Mouse (Mus musculus) hindbrain, embryonic 14.5 days (tissue): ENCODE data around the gene Ccl27a. TPM values are rescaled to one million over a fixed set of nuclear protein-coding genes. Genes with fewer than 3 reads are reported as not detected.
A peak's percentile ranks its signal among the peaks of the same experiment; 100 is the strongest.
"Not testable (repeated sequence)": the region's sequence is repeated elsewhere in the genome, so short reads cannot be mapped to it uniquely, and the experiment has no call there.

Experiments used
- ATAC-seq: fragments of 200-750 bp; cut with Nextera tagmentation; 2 replicates; pipeline ENCODE4 v1.8.0; 2017; ENCODE audit warnings: moderate number of reproducible peaks, mild to moderate bottlenecking, moderate TSS enrichment, moderate library complexity; ENCODE audit not compliant: low FRiP score
- DNase-seq: peaks from one replicate; pipeline ENCODE4 v3.0.0-alpha.2; 2015; ENCODE audit warnings: low spot score
- H3K27ac ChIP-seq: fragments of 300-500 bp; sonication (generic); 2 replicates; pipeline ENCODE4 v1.5.1; 2014; ENCODE audit warnings: mild to moderate bottlenecking, moderate library complexity
- H3K27me3 ChIP-seq: fragments of 300-500 bp; sonication (generic); 2 replicates; pipeline ENCODE4 v1.6.1; 2014; ENCODE audit warnings: mild to moderate bottlenecking, low read length, mixed read lengths; ENCODE audit not compliant: control insufficient read depth, insufficient read depth
- H3K36me3 ChIP-seq: fragments of 300-500 bp; sonication (generic); replicated peaks from 2 replicates; pipeline ENCODE4 v1.6.1; 2014; ENCODE audit not compliant: control insufficient read depth, insufficient read depth
- H3K4me1 ChIP-seq: fragments of 300-500 bp; sonication (generic); replicated peaks from 2 replicates; pipeline ENCODE4 v1.6.1; 2014; ENCODE audit warnings: antibody characterized with exemption, low read length, mixed read lengths; ENCODE audit not compliant: control insufficient read depth, insufficient read depth
- H3K4me2 ChIP-seq: fragments of 300-500 bp; sonication (generic); replicated peaks from 2 replicates; pipeline ENCODE4 v1.6.1; 2014; ENCODE audit warnings: mild to moderate bottlenecking, moderate library complexity
- H3K4me3 ChIP-seq: fragments of 300-500 bp; sonication (generic); replicated peaks from 2 replicates; pipeline ENCODE4 v1.5.1; 2014; ENCODE audit warnings: mild to moderate bottlenecking, low read length
- H3K9ac ChIP-seq: fragments of 300-500 bp; sonication (generic); 2 replicates; pipeline ENCODE4 v1.6.1; 2014
- H3K9me3 ChIP-seq: fragments of 300-500 bp; sonication (generic); 2 replicates; pipeline ENCODE4 v1.6.1; 2016; ENCODE audit warnings: low read length; ENCODE audit not compliant: control insufficient read depth
- WGBS: fragments of 180-500 bp; shearing (Covaris S2); extraction: QIAGEN DNeasy Blood & Tissue Kit; methylation state at CpG from one replicate; pipeline ENCODE4 v1.1.7; 2014; 5-methylcytosine and 5-hydroxymethylcytosine counted together
- polyA plus RNA-seq: library from polyadenylated mRNA; unstranded; fragments of >200 nt; fragmentation: Nextera tagmentation; extraction: Ambion mirVana; gene quantifications from 2 replicates; pipeline ENCODE4 v1.2.1, GENCODE M21; 2014

Ccl27a gene
- polyA plus RNA-seq: 238 and 269 TPM in 2 replicates

DNA sequence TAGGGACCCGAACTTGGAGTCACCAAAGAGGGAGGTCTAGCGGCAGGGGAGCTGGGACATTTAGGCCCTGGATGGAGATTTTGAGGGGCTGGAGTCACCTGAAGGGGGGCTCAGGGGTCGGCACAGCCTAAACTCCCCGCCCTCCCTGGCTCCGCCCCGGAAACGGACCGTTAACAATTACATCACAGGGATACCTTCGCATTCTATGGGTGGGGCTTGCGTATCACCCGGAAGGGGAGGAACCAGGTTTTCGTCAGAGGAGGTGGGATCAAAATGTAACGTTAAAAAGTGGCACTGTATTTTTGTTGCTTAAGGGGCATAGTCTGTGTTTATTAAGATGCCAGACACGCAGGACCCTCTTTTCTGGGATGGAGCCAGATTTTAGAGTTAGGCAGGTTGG is at the start of gene Ccl27a:
Ccl27a (minus strand) TSS at position 246 of the 400 bp plus-strand sequence.
- peak within 1 kb of the TSS; percentile 59 for H3K4me2 ChIP-seq
- not testable (repeated sequence) for H3K4me1 ChIP-seq, H3K27me3 ChIP-seq, ATAC-seq, H3K36me3 ChIP-seq, H3K9me3 ChIP-seq
- H3K9ac ChIP-seq: peak within 1 kb of the TSS; percentile 55
- WGBS: under 1% methylated on average over 12 of the region's 14 CpGs
- peak; percentile 86 for DNase-seq
- peak within 1 kb of the TSS; percentile 41 for H3K4me3 ChIP-seq
- H3K27ac ChIP-seq: peak within 1 kb of the TSS; percentile 76

DNA sequence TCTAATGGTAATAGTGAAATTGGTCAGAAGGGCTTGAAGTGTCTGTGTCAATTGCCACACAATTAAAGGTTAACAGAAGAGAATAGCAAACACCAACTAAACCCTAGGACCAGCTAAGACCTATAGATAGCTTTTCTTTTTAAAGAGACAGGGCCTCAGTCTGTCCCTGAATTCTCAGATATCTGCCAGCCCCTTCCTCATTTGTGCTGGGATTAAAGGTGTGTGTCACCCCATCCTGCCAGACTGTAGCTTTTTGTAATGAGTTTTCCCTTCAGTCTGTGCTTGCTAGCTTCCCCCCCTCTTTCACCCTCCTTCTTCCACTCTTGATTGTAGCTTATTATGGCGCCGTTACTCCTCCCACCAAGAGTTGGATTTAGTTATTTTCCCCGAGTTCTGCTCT is 9.2 kb upstream of the Ccl27a start:
- ATAC-seq, H3K9ac ChIP-seq, H3K27me3 ChIP-seq, DNase-seq, H3K4me3 ChIP-seq, H3K27ac ChIP-seq, H3K4me2 ChIP-seq, H3K4me1 ChIP-seq, H3K36me3 ChIP-seq, H3K9me3 ChIP-seq: not testable (repeated sequence)
- 22% methylated on average over 3 of the region's 3 CpGs for WGBS

DNA sequence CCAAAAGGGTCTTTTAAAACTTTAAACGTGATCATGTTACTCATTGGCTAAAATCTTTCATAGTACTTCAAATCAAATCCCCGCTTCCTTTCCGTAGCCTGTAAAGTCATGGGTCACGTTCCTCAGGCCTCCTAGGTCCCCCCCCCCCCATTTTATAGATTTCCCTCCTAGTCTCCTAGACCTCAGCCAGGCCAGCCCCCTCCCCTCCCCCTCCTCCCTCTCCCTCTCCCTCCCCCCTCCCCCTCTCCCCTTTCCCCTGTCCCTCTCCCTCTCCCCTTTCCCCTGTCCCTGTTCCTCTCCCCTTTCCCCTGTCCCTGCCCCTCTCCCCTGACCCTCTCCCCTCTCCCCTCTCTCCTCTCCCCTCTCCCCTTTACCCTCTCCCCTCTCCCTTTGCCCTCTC is 8.7 kb upstream of the Ccl27a start:
- not testable (repeated sequence) for H3K4me2 ChIP-seq, H3K9me3 ChIP-seq, ATAC-seq, DNase-seq, H3K9ac ChIP-seq, H3K4me3 ChIP-seq, H3K27me3 ChIP-seq, H3K4me1 ChIP-seq, H3K36me3 ChIP-seq, H3K27ac ChIP-seq
- 56% methylated on average over 3 of the region's 4 CpGs for WGBS

DNA sequence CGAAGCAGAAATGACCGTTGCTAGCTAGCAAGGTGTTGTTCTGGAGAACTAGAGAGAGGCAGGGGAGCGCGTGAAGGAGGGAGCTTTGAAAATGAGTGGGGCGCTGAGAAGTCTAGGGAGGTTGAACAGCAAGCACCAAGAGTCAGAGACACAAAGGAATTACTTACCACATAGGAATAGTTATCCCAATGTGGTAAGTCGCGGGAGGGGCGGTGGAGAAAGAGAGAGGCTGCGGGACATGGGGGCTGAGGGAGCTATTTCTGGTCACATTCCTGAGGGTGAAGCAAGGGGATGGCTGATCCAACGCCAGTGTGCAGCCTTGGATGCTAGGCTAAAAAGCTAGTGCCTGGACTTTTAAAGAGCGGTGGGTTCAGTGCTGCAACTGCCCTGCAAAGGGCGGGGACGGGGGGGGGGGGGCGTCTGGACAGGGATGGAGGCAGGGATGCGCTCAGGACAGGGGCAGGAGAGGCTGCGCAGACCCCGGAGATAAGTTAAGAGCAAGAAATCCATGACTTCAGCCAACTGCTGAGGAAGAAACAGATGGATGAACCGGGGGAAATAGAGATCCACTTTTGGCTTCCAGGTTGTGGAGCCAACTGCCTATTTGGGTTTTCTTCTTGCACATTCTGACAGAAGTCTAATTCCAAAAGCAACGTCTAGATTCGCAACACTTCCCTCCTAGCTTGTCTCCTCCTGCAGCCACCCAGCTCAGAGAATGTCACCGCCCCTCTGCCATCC is 7.9 kb upstream of the Ccl27a start:
- not testable (repeated sequence) for DNase-seq

DNA sequence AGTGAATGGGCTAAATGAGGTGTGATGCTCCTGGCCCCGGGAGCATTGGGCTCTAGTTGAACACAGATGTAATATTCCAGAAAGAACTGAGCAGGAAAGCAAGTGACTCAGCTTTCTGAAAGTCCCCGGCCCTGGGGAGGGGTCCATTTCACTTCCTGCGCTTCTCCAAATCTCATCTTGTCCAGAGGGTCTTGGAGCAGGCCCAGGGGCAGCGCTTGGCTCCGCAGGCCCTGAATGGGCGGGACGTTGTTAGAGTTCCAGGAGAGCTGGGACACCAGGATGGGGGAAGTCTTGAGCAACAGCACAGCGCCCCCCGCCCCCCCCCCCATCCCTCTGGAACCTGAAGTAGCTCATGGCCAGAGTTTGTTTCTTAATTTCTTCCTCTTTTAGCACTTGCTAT is 7.2 kb upstream of the Ccl27a start:
- not testable (repeated sequence) for H3K4me2 ChIP-seq, H3K27me3 ChIP-seq, H3K9me3 ChIP-seq, H3K36me3 ChIP-seq, H3K4me1 ChIP-seq, ATAC-seq, DNase-seq, H3K4me3 ChIP-seq, H3K9ac ChIP-seq, H3K27ac ChIP-seq
- WGBS: 20% methylated on average over 7 of the region's 9 CpGs

More for the DNA sequence above, 7.9 kb upstream of the Ccl27a start:
- WGBS: 17% methylated on average over 13 of the region's 21 CpGs
- H3K4me3 ChIP-seq, H3K4me1 ChIP-seq, H3K9ac ChIP-seq, ATAC-seq, H3K27ac ChIP-seq, H3K36me3 ChIP-seq, H3K9me3 ChIP-seq, H3K27me3 ChIP-seq, H3K4me2 ChIP-seq: not testable (repeated sequence)

DNA sequence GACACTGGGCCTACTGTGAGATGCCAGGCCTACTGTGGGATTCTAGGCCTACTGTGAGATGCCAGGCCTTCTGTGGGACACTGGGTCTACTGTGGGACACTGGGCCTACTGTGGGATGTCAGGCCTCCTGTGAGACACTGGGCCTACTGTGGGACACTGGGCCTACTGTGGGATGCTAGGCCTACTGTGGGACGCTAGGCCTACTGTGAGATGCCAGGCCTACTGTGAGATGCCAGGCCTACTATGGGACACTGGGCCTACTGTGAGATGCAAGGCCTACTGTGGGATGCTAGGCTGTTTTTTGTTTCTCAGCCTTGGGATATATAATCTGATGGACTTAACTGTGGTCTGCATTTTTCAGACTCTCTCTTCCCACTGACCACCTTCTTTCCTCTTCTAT is 1.8 kb upstream of the Ccl27a start:
- not testable (repeated sequence) for DNase-seq, H3K9me3 ChIP-seq, H3K4me2 ChIP-seq, H3K27ac ChIP-seq, H3K36me3 ChIP-seq, ATAC-seq, H3K9ac ChIP-seq, H3K4me3 ChIP-seq, H3K4me1 ChIP-seq, H3K27me3 ChIP-seq
- WGBS: 90% methylated on average over 1 of the region's 1 CpGs

DNA sequence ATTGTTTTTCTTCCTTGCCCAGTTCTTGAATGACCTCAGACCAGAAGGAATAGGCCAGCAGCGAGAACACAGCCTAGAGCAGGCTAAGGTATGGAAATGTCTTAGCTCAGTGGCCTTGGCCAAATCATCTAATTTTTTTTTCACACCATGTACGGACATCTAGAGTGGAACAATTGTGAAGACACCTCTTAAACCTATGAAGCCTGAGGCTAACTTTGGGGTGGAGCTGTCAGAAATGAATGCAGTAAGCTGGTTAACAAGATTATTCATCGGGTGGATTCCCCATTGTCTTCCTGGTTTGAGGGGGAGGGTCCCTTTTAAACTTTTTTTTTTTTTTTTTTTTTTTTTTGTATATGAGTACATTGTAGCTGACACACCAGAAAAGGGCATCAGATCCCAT is 459 bp upstream of the Ccl27a start:
- H3K4me1 ChIP-seq, H3K27me3 ChIP-seq, DNase-seq, H3K36me3 ChIP-seq, H3K9me3 ChIP-seq, ATAC-seq: not testable (repeated sequence)
- peak overlapping the region; percentile 76 for H3K27ac ChIP-seq
- peak overlapping the region; percentile 59 for H3K4me2 ChIP-seq
- peak overlapping the region; percentile 36; the same call in 1 of the 2 replicates for H3K9ac ChIP-seq
- 58% methylated on average over 3 of the region's 3 CpGs for WGBS
- H3K4me3 ChIP-seq: peak overlapping the region; percentile 41

DNA sequence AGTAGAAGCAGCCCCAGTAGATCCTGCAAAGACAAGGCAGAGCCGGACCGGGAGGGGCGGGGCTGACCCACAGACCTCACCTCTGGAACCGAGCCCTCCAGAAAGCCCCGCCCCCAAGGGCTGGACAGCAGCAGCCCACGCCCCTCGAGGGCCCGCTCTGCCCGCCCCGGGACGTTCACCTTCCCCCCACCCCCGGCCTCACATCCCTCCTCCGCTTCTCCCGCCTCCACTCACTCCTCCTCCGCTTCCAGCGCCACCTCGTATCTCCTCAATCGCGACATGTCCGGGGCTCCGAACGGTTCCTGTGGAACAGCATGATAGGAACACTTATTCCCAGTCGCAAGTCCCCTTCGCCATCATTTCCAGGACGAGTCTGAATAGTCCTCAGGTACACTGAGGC is 545 bp downstream of the Ccl27a start:
- H3K27ac ChIP-seq, ATAC-seq, H3K36me3 ChIP-seq, H3K9me3 ChIP-seq, H3K27me3 ChIP-seq, H3K4me1 ChIP-seq: not testable (repeated sequence)
- Histone ChIP-seq H3K9ac (peak overlapping the region; percentile 55), H3K4me2 (peak overlapping the region; percentile 59), H3K4me3 (peak overlapping the region; percentile 41)
- peak; percentile 23 for DNase-seq
- 0% methylated on average over 17 of the region's 25 CpGs for WGBS

DNA sequence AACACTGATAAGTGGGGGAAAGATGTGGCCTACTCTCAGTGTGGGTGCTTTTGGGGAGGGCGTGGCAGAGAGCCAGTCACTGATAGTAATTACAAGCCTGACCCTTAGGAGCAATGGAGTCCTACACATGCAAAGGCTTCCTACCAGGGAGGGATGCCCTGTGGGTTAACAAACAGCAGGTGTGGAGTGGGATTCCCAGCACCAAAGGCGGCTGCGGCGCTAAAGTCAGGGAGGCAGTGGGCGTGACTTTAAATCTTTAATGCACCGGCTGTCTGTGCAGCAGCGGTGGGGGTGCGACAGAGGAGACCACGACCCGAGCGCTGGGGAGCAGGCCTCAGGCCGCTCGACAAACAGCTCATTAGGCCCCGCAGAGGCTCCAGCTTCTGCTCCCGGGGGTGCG is 1.1 kb downstream of the Ccl27a start:
- H3K4me1 ChIP-seq, H3K27ac ChIP-seq, H3K36me3 ChIP-seq, ATAC-seq, H3K9me3 ChIP-seq, H3K27me3 ChIP-seq: not testable (repeated sequence)
- peak; percentile 21 for DNase-seq
- H3K4me2 ChIP-seq: peak overlapping the region; percentile 51
- WGBS: 1% methylated on average over 5 of the region's 16 CpGs
- peak overlapping the region; percentile 42; the same call in 1 of the 2 replicates for H3K9ac ChIP-seq
- H3K4me3 ChIP-seq: peak overlapping the region; percentile 29
